Mouse (Mus musculus): Measurements from ENCODE around the gene Rapgef4.

GRCm38 (mm10) chr2:71981343-71981851 lies 357 bp downstream of the Rapgef4 start:
- TF ChIP-seq GATA1 (IDR thresholded peaks at IDR 0.05; ENCODE audit: low read length) (no peak), TAL1 (IDR thresholded peaks at IDR 0.05; ENCODE audit: low read length) (no peak)
